11 mouse cellular contexts compared by ENCODE assay signal in genomic region chr12:29629875-29630538, GRCm38 (mm10).
DNase-seq lines count a peak whose midpoint lies in the region; ATAC-seq and TF ChIP-seq lines count a peak whose summit lies in the region.
"Had no signal": no experiment of that assay in that cellular context is flagged by ENCODE, and none has a peak within 500 bp of the region (broad histone marks: within the 10 kb centered on the region; RNA-seq: fewer than 3 reads in every experiment).

No protein-coding gene starts in this region.

- TF ChIP-seq CTCF in olfactory bulb, adult 2 months (IDR thresholded peaks at IDR 0.05; ENCODE audit: insufficient read depth, low read depth, low read length): no peak

- H3K27ac ChIP-seq in forebrain, embryonic 14.5 days (ENCODE audit: low read depth, low read length): peak overlapping the region; percentile 84
- peak overlapping the region; percentile 73 for H3K27ac ChIP-seq in hindbrain, embryonic 16.5 days (ENCODE audit: low read depth, low read length)
- peak overlapping the region; percentile 75 for H3K27ac ChIP-seq in olfactory bulb, adult 2 months (ENCODE audit: insufficient read depth, low read depth, low read length)
- H3K27ac ChIP-seq: heart, embryonic 10.5 days; liver, embryonic 13.5 days had no signal

- intact Hi-C loops in left cerebral cortex, postnatal 14 days (cut with DNase I): no loop called here
- intact Hi-C loops in gastrocnemius, postnatal 14 days (cut with DNase I; ENCODE audit: low total_unique reads): no loop called here
- intact Hi-C loops in gastrocnemius, postnatal 36 days (cut with DNase I): no loop called here

- peak; percentile 35 to 39 for DNase-seq in left cerebral cortex, postnatal 14 days (ENCODE audit: low spot score in 2 of 2)
- DNase-seq in left cerebral cortex, adult 8-10 months (ENCODE audit: low spot score in 2 of 2): no peak
- peak; percentile 87 for DNase-seq in forebrain, embryonic 14.5 days (ENCODE audit: low spot score)
- no peak for DNase-seq in gastrocnemius, postnatal 14 days
- no peak for DNase-seq in gastrocnemius, postnatal 36 days
- DNase-seq: cerebellum, adult 11-12 months; liver, embryonic 13.5 days had no signal

- peaks cover 15% of the 10 kb centered on the region for H3K4me1 ChIP-seq in forebrain, embryonic 14.5 days (ENCODE audit: control insufficient read depth, insufficient read depth, low read length)
- H3K4me1 ChIP-seq in hindbrain, embryonic 16.5 days (ENCODE audit: control insufficient read depth, insufficient read depth, low read depth, low read length): peaks cover 22% of the 10 kb centered on the region
- peaks cover 28% of the 10 kb centered on the region for H3K4me1 ChIP-seq in olfactory bulb, adult 2 months (ENCODE audit: control insufficient read depth, insufficient read depth, low read length)
- H3K4me1 ChIP-seq: heart, embryonic 10.5 days; liver, embryonic 13.5 days had no signal

- peak; percentile 91 for ATAC-seq in forebrain, embryonic 14.5 days
- ATAC-seq in hindbrain, embryonic 16.5 days: peak; percentile 63

- H3K4me2 ChIP-seq in forebrain, embryonic 14.5 days (ENCODE audit: low read length): no peak overlapping the region
- H3K4me2 ChIP-seq in hindbrain, embryonic 16.5 days (ENCODE audit: low read length): no peak overlapping the region
- H3K4me2 ChIP-seq: liver, embryonic 13.5 days had no signal

- WGBS in forebrain, embryonic 14.5 days: 16% methylated on average over 10 of the region's 10 CpGs
- WGBS in hindbrain, embryonic 16.5 days: 40% methylated on average over 10 of the region's 10 CpGs
- WGBS in olfactory bulb, adult 2 months: 18% methylated on average over 10 of the region's 10 CpGs

- no peak overlapping the region for H3K4me3 ChIP-seq in forebrain, embryonic 14.5 days (ENCODE audit: low read depth, low read length)
- no peak overlapping the region for H3K4me3 ChIP-seq in hindbrain, embryonic 16.5 days (ENCODE audit: low read length)
- no peak overlapping the region for H3K4me3 ChIP-seq in olfactory bulb, adult 2 months (ENCODE audit: insufficient read depth, low read depth, low read length)
- H3K4me3 ChIP-seq: erythroblast, embryonic 14.5 days; heart, embryonic 10.5 days; liver, embryonic 13.5 days had no signal

- no peaks in the 10 kb centered on the region for H3K36me3 ChIP-seq in forebrain, embryonic 14.5 days (ENCODE audit: control insufficient read depth, insufficient read depth, low read length)
- H3K36me3 ChIP-seq in hindbrain, embryonic 16.5 days (ENCODE audit: control insufficient read depth, insufficient read depth, low read length): no peaks in the 10 kb centered on the region
- H3K36me3 ChIP-seq: heart, embryonic 10.5 days; liver, embryonic 13.5 days had no signal

- no peak for TF ChIP-seq POLR2A in olfactory bulb, adult 2 months (IDR thresholded peaks at IDR 0.05; ENCODE audit: insufficient read depth, low read depth, low read length)

- H3K27me3 ChIP-seq in forebrain, embryonic 14.5 days (replicated peaks; ENCODE audit: control insufficient read depth, insufficient read depth, low read length): no peaks in the 10 kb centered on the region
- no peaks in the 10 kb centered on the region for H3K27me3 ChIP-seq in hindbrain, embryonic 16.5 days (replicated peaks; ENCODE audit: control insufficient read depth, insufficient read depth, low read length)
- H3K27me3 ChIP-seq: liver, embryonic 13.5 days had no signal

- H3K9me3 ChIP-seq in forebrain, embryonic 14.5 days (replicated peaks; ENCODE audit: control insufficient read depth, low read length): no peaks in the 10 kb centered on the region
- H3K9me3 ChIP-seq in hindbrain, embryonic 16.5 days (ENCODE audit: control insufficient read depth, low read length): no peaks in the 10 kb centered on the region
- H3K9me3 ChIP-seq: heart, embryonic 10.5 days; liver, embryonic 13.5 days had no signal

- H3K9ac ChIP-seq in forebrain, embryonic 14.5 days (ENCODE audit: low read length): no peak overlapping the region
- H3K9ac ChIP-seq in hindbrain, embryonic 16.5 days (ENCODE audit: low read depth, low read length): 0 out of 2 replicates have a peak overlapping the region, but pooled peaks have one; percentile 38
- H3K9ac ChIP-seq: liver, embryonic 13.5 days had no signal

Comparison
In these comparisons a context has a peak if more than half of its experiments do, and no peak if none do; other contexts are left out.
1. DNase-seq: peak in left cerebral cortex, postnatal 14 days (2 of 2) and forebrain, embryonic 14.5 days (single experiment); none in left cerebral cortex, adult 8-10 months (0 of 2), gastrocnemius, postnatal 14 days (single experiment) and gastrocnemius, postnatal 36 days (0 of 2).
2. Peak in every context shown above with its lines, with median percentiles within 50 percentile points of each other: H3K27ac ChIP-seq.